Mouse (Mus musculus) olfactory bulb, adult 2 months (tissue): Measurements from ENCODE around the gene Pabpn1l.

Experiments used
- CTCF ChIP-seq: fragments of 200-500 bp; IDR thresholded peaks from 2 replicates; pipeline ENCODE4 v1.5.1; 2012; ENCODE audit warnings: low read depth, mild to moderate bottlenecking, low read length, moderate library complexity; ENCODE audit not compliant: insufficient read depth
- POLR2A ChIP-seq: fragments of 200-500 bp; IDR thresholded peaks from 2 replicates; pipeline ENCODE4 v1.6.1; 2012; ENCODE audit warnings: mild to moderate bottlenecking, low read depth, low read length, moderate library complexity; ENCODE audit not compliant: insufficient read depth

DNA sequence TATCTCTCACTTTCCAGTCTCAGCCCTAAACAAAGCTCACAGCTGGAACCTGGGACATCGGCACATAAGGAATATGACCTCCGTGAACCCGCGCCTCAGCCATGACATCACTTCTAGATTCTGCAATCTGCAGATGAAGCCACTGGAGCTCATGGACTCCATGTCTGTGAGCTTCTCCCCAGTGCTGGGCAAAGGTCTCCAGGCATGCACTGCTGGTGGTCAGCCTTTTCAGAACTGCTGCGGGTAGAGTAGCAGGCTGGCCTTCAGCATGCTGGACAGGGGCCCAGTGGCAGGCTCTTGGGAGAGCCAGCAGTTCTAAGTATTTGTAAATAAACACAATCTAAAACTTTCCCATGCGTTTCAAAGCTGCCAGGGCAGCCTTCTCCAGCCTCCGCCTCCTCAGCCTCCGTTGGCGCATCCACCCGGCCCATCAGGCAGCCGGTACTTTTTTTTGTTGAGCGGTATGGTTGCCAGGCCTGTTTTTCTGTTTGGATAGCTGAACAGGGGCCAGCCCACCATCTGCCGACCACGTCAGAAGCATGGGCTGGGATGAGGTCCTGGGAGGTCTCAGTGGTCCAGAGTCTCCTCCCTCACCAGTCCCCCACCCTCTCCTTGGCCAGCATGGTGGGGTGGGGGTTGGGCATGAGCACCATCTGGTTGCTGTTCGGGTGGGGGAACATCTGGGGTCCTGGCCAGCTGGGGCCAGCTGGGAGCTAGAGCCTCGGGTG lies 17.1 kb upstream of the Pabpn1l start:
- TF ChIP-seq CTCF (no peak), POLR2A (no peak)
